Mouse (Mus musculus): Measurements from ENCODE around the gene Nfib. TPM values are rescaled to one million over a fixed set of nuclear protein-coding genes. Genes with fewer than 3 reads are reported as not detected.

The Nfib gene
- polyA plus RNA-seq, 1 experiment from 2014 or later = 13.5 TPM

DNA sequence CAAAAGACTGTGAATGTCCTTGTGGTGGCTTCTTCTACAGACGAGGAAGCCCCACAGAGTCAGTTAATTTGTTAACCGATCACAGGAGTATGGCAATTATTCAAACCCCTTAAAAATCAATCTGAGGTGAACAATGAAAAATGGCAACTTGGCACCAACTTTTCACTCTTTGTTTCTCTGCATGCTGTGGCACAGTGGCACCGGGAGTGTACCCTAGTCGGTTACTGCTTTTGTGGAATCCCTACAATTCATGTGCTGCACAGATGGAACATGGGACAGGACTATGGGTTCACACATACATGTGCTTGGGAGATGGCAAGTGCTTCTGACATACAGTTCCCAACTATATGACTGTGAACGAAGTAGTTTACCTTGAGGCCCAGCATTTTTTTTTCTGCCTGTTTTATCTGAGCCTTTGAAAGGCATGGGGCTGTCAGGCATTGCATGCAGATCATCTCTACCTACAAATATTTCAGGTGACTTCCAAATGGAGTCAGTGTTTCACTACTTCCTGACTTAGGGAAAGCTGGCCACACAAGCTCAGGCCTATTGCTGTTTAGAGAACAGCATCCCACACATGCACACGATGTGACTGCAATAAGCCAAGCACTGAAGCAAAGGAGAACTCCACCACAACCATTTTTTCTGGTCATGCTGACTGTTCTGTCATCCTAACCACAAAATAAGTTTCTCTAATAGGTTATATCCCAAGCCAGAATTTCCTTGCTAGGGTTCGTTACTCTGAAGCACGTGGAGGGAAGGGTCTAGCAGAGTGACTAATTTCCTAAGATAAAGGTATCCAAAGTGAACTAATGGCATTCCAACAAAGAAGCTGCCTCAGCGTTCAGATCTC is 205.6 kb downstream of the Nfib start:
- no peak for ATAC-seq
- H3K27me3 ChIP-seq (replicated peaks; ENCODE audit: control insufficient read depth, insufficient read depth, low read length) = no peaks in the 10 kb centered on the region
- H3K9me3 ChIP-seq (ENCODE audit: control insufficient read depth) = no peaks in the 10 kb centered on the region
- peaks cover 9% of the 10 kb centered on the region for H3K36me3 ChIP-seq (ENCODE audit: control insufficient read depth, insufficient read depth)
- H3K4me3 ChIP-seq (ENCODE audit: low read depth, low read length) = no peak overlapping the region
- H3K27ac ChIP-seq (ENCODE audit: low read depth, low read length) = no peak overlapping the region
- H3K9ac ChIP-seq (ENCODE audit: low read depth, low read length) = no peak overlapping the region
- TF ChIP-seq CTCF (IDR thresholded peaks at IDR 0.05; ENCODE audit: low read depth) = no peak
- 0 out of 2 replicates have a peak, but pooled peaks cover 6% of the 10 kb centered on the region for H3K4me1 ChIP-seq (replicated peaks; ENCODE audit: control insufficient read depth, insufficient read depth, low read length)
- peak overlapping the region; percentile 42 for H3K4me2 ChIP-seq (replicated peaks; ENCODE audit: low read depth)
- 52% methylated on average over 9 of the region's 9 CpGs for WGBS

- Histone ChIP-seq H3K27ac (ENCODE audit: low read depth, low read length) (no peak overlapping the region), H3K4me1 (replicated peaks; ENCODE audit: control insufficient read depth, insufficient read depth, low read length) (0 out of 2 replicates have a peak, but pooled peaks cover 6% of the 10 kb centered on the region), H3K4me3 (ENCODE audit: low read depth, low read length) (no peak overlapping the region), H3K36me3 (ENCODE audit: control insufficient read depth, insufficient read depth) (peaks cover 9% of the 10 kb centered on the region), H3K4me2 (replicated peaks; ENCODE audit: low read depth) (peak overlapping the region; percentile 24; the same call in 1 of the 2 replicates), H3K9me3 (ENCODE audit: control insufficient read depth) (no peaks in the 10 kb centered on the region), H3K27me3 (replicated peaks; ENCODE audit: control insufficient read depth, insufficient read depth, low read length) (no peaks in the 10 kb centered on the region), H3K9ac (ENCODE audit: low read depth, low read length) (no peak overlapping the region)
- peak; percentile 64 for ATAC-seq
- 53% methylated on average over 5 of the region's 5 CpGs for WGBS
- no peak for TF ChIP-seq CTCF (IDR thresholded peaks at IDR 0.05; ENCODE audit: low read depth)
Observed at GRCm38 (mm10) chr4:82499238-82499637, 206.3 kb downstream of the Nfib start.

DNA sequence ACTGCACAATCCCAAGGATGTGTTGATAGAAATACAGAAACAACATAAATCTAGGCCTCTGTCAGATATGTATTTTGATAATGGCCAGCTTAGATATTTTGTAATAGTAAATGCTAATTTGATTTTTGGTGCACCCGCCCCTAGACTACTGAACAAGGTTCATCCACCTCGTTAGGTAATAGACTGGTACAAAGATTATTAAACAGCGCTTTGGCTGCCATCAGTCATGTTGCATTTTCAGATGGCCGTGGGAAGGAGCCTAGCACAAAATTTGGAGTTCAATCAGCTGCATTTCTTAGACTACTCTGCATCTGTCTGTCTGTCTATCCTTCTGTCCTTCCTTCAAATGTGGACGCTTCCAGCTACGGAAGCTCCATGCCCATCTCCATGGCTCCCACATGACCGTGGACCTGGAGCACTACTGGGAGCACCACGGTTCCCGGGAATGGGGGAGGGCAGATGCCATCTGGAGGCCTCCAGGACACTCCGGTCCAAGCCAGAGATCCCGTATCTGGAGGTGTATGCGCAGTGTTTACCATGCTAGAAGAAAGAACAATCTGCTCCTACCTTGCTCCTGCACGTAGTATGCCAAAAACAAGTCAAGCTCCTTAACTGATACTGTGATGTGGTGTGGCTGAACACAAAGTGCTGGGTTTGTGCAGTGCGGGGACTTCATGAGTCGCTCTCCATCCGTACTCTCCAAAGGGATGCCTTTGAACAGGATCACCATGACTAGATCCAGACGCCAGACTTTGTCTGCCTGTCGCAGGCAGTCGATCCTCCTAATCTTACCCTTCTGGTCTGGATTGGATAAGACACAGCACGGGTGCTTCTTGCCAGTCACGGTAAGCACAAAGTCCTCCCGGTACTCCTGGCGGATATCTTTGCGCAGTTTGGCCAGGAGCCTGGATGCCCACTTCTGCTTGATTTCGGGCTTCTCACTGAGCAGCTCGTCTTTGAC is 207.6 kb downstream of the Nfib start:
- no peak for ATAC-seq
- no peaks in the 10 kb centered on the region for H3K27me3 ChIP-seq (replicated peaks; ENCODE audit: control insufficient read depth, insufficient read depth, low read length)
- H3K9ac ChIP-seq (ENCODE audit: low read depth, low read length) = no peak overlapping the region
- H3K4me1 ChIP-seq (replicated peaks; ENCODE audit: control insufficient read depth, insufficient read depth, low read length) = 0 out of 2 replicates have a peak, but pooled peaks cover 6% of the 10 kb centered on the region
- H3K4me2 ChIP-seq (replicated peaks; ENCODE audit: low read depth) = no peak overlapping the region
- H3K36me3 ChIP-seq (ENCODE audit: control insufficient read depth, insufficient read depth) = peaks cover 9% of the 10 kb centered on the region
- WGBS = 84% methylated on average over 26 of the region's 26 CpGs
- no peak overlapping the region for H3K4me3 ChIP-seq (ENCODE audit: low read depth, low read length)
- H3K9me3 ChIP-seq (ENCODE audit: control insufficient read depth) = no peaks in the 10 kb centered on the region
- TF ChIP-seq CTCF (IDR thresholded peaks at IDR 0.05; ENCODE audit: low read depth) = no peak
- H3K27ac ChIP-seq (ENCODE audit: low read depth, low read length) = peak overlapping the region; percentile 8; the same call in 1 of the 2 replicates

- Histone ChIP-seq H3K4me2 (replicated peaks; ENCODE audit: low read depth) (no peak overlapping the region), H3K9me3 (ENCODE audit: control insufficient read depth) (no peaks in the 10 kb centered on the region), H3K36me3 (ENCODE audit: control insufficient read depth, insufficient read depth) (peaks cover 9% of the 10 kb centered on the region), H3K27ac (ENCODE audit: low read depth, low read length) (no peak overlapping the region), H3K27me3 (replicated peaks; ENCODE audit: control insufficient read depth, insufficient read depth, low read length) (no peaks in the 10 kb centered on the region), H3K4me3 (ENCODE audit: low read depth, low read length) (no peak overlapping the region), H3K4me1 (replicated peaks; ENCODE audit: control insufficient read depth, insufficient read depth, low read length) (0 out of 2 replicates have a peak, but pooled peaks cover 6% of the 10 kb centered on the region), H3K9ac (ENCODE audit: low read depth, low read length) (no peak overlapping the region)
- ATAC-seq = no peak
- WGBS = 69% methylated on average over 8 of the region's 8 CpGs
- no peak for TF ChIP-seq CTCF (IDR thresholded peaks at IDR 0.05; ENCODE audit: low read depth)
Observed at GRCm38 (mm10) chr4:82497141-82497566, 208.4 kb downstream of the Nfib start.

- no peak for ATAC-seq
- no peak for TF ChIP-seq CTCF (IDR thresholded peaks at IDR 0.05; ENCODE audit: low read depth)
- Histone ChIP-seq H3K9ac (ENCODE audit: low read depth, low read length) (no peak overlapping the region), H3K9me3 (ENCODE audit: control insufficient read depth) (no peaks in the 10 kb centered on the region), H3K4me2 (replicated peaks; ENCODE audit: low read depth) (no peak overlapping the region), H3K27ac (ENCODE audit: low read depth, low read length) (no peak overlapping the region), H3K4me1 (replicated peaks; ENCODE audit: control insufficient read depth, insufficient read depth, low read length) (peaks cover 6% of the 10 kb centered on the region; the same call in 1 of the 2 replicates), H3K27me3 (replicated peaks; ENCODE audit: control insufficient read depth, insufficient read depth, low read length) (no peaks in the 10 kb centered on the region), H3K36me3 (ENCODE audit: control insufficient read depth, insufficient read depth) (peaks cover 9% of the 10 kb centered on the region), H3K4me3 (ENCODE audit: low read depth, low read length) (no peak overlapping the region)
- whole genome bisulfite sequencing = 68% methylated on average over 5 of the region's 5 CpGs
Observed at GRCm38 (mm10) chr4:82496383-82496782, 209.2 kb downstream of the Nfib start.

DNA sequence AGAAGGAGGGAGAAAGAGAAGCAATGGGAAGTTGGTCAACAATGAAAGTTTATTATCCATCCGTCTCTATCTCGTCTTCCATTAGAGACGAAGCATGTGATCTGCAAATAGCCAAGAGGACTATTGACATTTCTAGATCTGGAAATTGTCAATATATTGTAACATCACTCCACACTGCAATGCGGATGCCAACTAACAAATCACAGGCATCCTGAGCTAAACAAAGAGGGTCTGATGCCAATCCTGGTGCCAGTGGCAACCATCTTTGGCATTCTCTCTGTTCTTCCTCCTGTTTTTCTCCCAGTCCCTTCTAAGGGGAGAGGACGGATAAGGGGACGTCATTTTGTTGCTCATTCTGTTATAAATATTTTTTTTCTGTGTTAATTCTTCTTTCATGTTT is 209.9 kb downstream of the Nfib start:
- no peak overlapping the region for H3K4me2 ChIP-seq (replicated peaks; ENCODE audit: low read depth)
- no peaks in the 10 kb centered on the region for H3K9me3 ChIP-seq (ENCODE audit: control insufficient read depth)
- whole genome bisulfite sequencing = 76% methylated on average over 6 of the region's 6 CpGs
- peaks cover 6% of the 10 kb centered on the region; the same call in 1 of the 2 replicates for H3K4me1 ChIP-seq (replicated peaks; ENCODE audit: control insufficient read depth, insufficient read depth, low read length)
- peaks cover 9% of the 10 kb centered on the region for H3K36me3 ChIP-seq (ENCODE audit: control insufficient read depth, insufficient read depth)
- H3K9ac ChIP-seq (ENCODE audit: low read depth, low read length) = no peak overlapping the region
- no peak overlapping the region for H3K27ac ChIP-seq (ENCODE audit: low read depth, low read length)
- H3K27me3 ChIP-seq (replicated peaks; ENCODE audit: control insufficient read depth, insufficient read depth, low read length) = no peaks in the 10 kb centered on the region
- TF ChIP-seq CTCF (IDR thresholded peaks at IDR 0.05; ENCODE audit: low read depth) = no peak
- H3K4me3 ChIP-seq (ENCODE audit: low read depth, low read length) = no peak overlapping the region
- ATAC-seq = no peak

Data from intestine, postnatal 0 days (tissue).